Comparison of ENCODE assay signal across 28 mouse cellular contexts in the genomic region with DNA sequence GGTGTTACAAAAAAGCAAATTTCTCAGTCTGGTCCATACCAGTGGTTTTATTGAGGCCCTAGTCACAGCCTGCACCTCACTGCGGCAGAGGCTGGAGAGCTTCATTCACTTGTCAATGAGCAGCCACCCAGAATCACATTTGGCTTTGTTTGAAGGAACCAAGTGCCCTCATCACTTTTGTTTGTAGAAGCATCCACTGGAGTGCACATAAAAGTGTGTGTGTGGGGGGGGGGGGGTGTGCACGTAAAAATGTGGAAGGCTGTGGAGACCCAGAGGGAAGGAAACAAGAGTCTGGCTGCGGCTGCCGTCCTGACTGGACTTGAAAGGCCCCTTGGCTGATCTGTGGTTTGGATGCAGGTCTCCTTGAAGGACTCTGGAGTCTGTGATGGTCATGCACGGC.
DNase-seq lines count a peak whose midpoint lies in the region; ATAC-seq and TF ChIP-seq lines count a peak whose summit lies in the region.
"Had no signal": no experiment of that assay in that cellular context is flagged by ENCODE, and none has a peak within 500 bp of the region (broad histone marks: within the 10 kb centered on the region; RNA-seq: fewer than 3 reads in every experiment).

No protein-coding gene starts in this region.

- 0 out of 2 replicates have a peak, but pooled peaks have one; percentile 27 for ATAC-seq in midbrain, embryonic 11.5 days (ENCODE audit: low FRiP score)
- ATAC-seq in midbrain, embryonic 14.5 days (ENCODE audit: low FRiP score, low TSS enrichment) = no peak
- ATAC-seq in limb, embryonic 14.5 days (ENCODE audit: low FRiP score, low read depth) = peak; percentile 30; the same call in 1 of the 2 replicates
- ATAC-seq in neural tube, embryonic 14.5 days (ENCODE audit: low read depth) = 0 out of 2 replicates have a peak, but pooled peaks have one; percentile 21
- ATAC-seq: inflammation-experienced regulatory T-cells, adult 6 months had no signal

- intact Hi-C loops in heart, postnatal 25 days (cut with DNase I) = no loop called here

- WGBS in heart, embryonic 10.5 days = 61% methylated on average over 5 of the region's 5 CpGs
- WGBS in midbrain, embryonic 11.5 days = 38% methylated on average over 5 of the region's 5 CpGs
- 34% methylated on average over 5 of the region's 5 CpGs for WGBS in midbrain, embryonic 14.5 days
- 23% methylated on average over 5 of the region's 5 CpGs for WGBS in limb, embryonic 14.5 days
- WGBS in neural tube, embryonic 14.5 days = 14% methylated on average over 5 of the region's 5 CpGs

- no peaks in the 10 kb centered on the region; the same call in 1 of the 2 replicates for H3K27me3 ChIP-seq in heart, embryonic 10.5 days (ENCODE audit: insufficient read depth, poor library complexity, severe bottlenecking)
- H3K27me3 ChIP-seq in midbrain, embryonic 11.5 days (ENCODE audit: control insufficient read depth, insufficient read depth, low read length) = peaks cover 60% of the 10 kb centered on the region
- H3K27me3 ChIP-seq in midbrain, embryonic 14.5 days (ENCODE audit: control insufficient read depth, insufficient read depth, low read length) = peaks cover 51% of the 10 kb centered on the region
- no peaks in the 10 kb centered on the region for H3K27me3 ChIP-seq in limb, embryonic 14.5 days (ENCODE audit: control insufficient read depth, insufficient read depth, low read length)
- no peaks in the 10 kb centered on the region; the same call in 1 of the 2 replicates for H3K27me3 ChIP-seq in neural tube, embryonic 14.5 days (ENCODE audit: control insufficient read depth, insufficient read depth, low read length)
- H3K27me3 ChIP-seq: CH12.LX; heart, embryonic 15.5 days had no signal

- H3K4me1 ChIP-seq in heart, embryonic 10.5 days = no peaks in the 10 kb centered on the region
- H3K4me1 ChIP-seq in midbrain, embryonic 11.5 days (ENCODE audit: control insufficient read depth, insufficient read depth, low read length) = peaks cover 3% of the 10 kb centered on the region; the same call in 1 of the 2 replicates
- H3K4me1 ChIP-seq in midbrain, embryonic 14.5 days (ENCODE audit: control insufficient read depth, insufficient read depth, low read length) = 0 out of 2 replicates have a peak, but pooled peaks cover 5% of the 10 kb centered on the region
- H3K4me1 ChIP-seq in limb, embryonic 14.5 days (ENCODE audit: control insufficient read depth, insufficient read depth, low read length) = peaks cover 3% of the 10 kb centered on the region; the same call in 1 of the 2 replicates
- H3K4me1 ChIP-seq in neural tube, embryonic 14.5 days (ENCODE audit: control insufficient read depth, insufficient read depth, low read length) = no peaks in the 10 kb centered on the region
- H3K4me1 ChIP-seq: heart, embryonic 15.5 days had no signal

- H3K4me2 ChIP-seq in midbrain, embryonic 11.5 days = no peak overlapping the region
- no peak overlapping the region for H3K4me2 ChIP-seq in midbrain, embryonic 14.5 days (ENCODE audit: low read length)
- no peak overlapping the region for H3K4me2 ChIP-seq in limb, embryonic 14.5 days (replicated peaks; ENCODE audit: low read depth, low read length, severe bottlenecking)
- H3K4me2 ChIP-seq in neural tube, embryonic 14.5 days (ENCODE audit: low read depth, low read length) = no peak overlapping the region
- H3K4me2 ChIP-seq: heart, embryonic 15.5 days; liver, embryonic 11.5 days; lung, embryonic 14.5 days had no signal

- peak; percentile 59 for DNase-seq in heart, embryonic 10.5 days (ENCODE audit: low spot score)
- no peak for DNase-seq in heart, postnatal 25 days (ENCODE audit: low spot score)
- peak; percentile 88 for DNase-seq in midbrain, embryonic 11.5 days (ENCODE audit: low spot score, missing footprints)
- DNase-seq in midbrain, embryonic 14.5 days = no peak
- no peak for DNase-seq in limb, embryonic 14.5 days (ENCODE audit: low spot score)
- no peak for DNase-seq in ovary, postnatal 10 days (ENCODE audit: low spot score)
- DNase-seq: adrenal gland, adult 2 months; B cell, adult 2 months; cerebellum, adult 11-12 months; cerebellum, postnatal 14 days; embryo, embryonic 11 days; gastrocnemius, postnatal 25 days; heart, adult 2 months; heart, postnatal 4 days; kidney, adult 18-20 months; kidney, postnatal 4 days; layer of hippocampus, adult 9-11 months; lung, embryonic 14.5 days; right cerebral cortex, postnatal 25 days; spleen, adult 18-20 months had no signal

- H3K4me3 ChIP-seq in heart, embryonic 10.5 days = no peak overlapping the region
- no peak overlapping the region for H3K4me3 ChIP-seq in midbrain, embryonic 11.5 days (ENCODE audit: low read depth, low read length)
- no peak overlapping the region for H3K4me3 ChIP-seq in midbrain, embryonic 14.5 days (replicated peaks; ENCODE audit: low read depth, low read length)
- no peak overlapping the region for H3K4me3 ChIP-seq in limb, embryonic 14.5 days (replicated peaks; ENCODE audit: low read length)
- H3K4me3 ChIP-seq in neural tube, embryonic 14.5 days (ENCODE audit: low read depth, low read length) = no peak overlapping the region
- H3K4me3 ChIP-seq: heart, adult 2 months; heart, embryonic 15.5 days; left cerebral cortex, adult 2 months had no signal

- TF ChIP-seq POLR2A in limb, embryonic 14.5 days (IDR thresholded peaks at IDR 0.05; ENCODE audit: borderline replicate concordance, extremely low read depth, insufficient read depth, insufficient read length) = no peak

- no peaks in the 10 kb centered on the region for H3K36me3 ChIP-seq in heart, embryonic 10.5 days
- no peaks in the 10 kb centered on the region for H3K36me3 ChIP-seq in midbrain, embryonic 11.5 days (ENCODE audit: control insufficient read depth, insufficient read depth, low read length)
- H3K36me3 ChIP-seq in midbrain, embryonic 14.5 days (ENCODE audit: control insufficient read depth, insufficient read depth, low read length) = no peaks in the 10 kb centered on the region
- no peaks in the 10 kb centered on the region for H3K36me3 ChIP-seq in limb, embryonic 14.5 days (ENCODE audit: control insufficient read depth, insufficient read depth, low read length)
- no peaks in the 10 kb centered on the region for H3K36me3 ChIP-seq in neural tube, embryonic 14.5 days (ENCODE audit: control insufficient read depth, insufficient read depth, low read length)
- H3K36me3 ChIP-seq: G1E; heart, embryonic 15.5 days had no signal

- H3K9me3 ChIP-seq in heart, embryonic 10.5 days = no peaks in the 10 kb centered on the region
- H3K9me3 ChIP-seq in midbrain, embryonic 11.5 days (ENCODE audit: control insufficient read depth, low read length) = peaks cover 3% of the 10 kb centered on the region; the same call in 1 of the 2 replicates
- H3K9me3 ChIP-seq in midbrain, embryonic 14.5 days (ENCODE audit: control insufficient read depth, low read length) = no peaks in the 10 kb centered on the region
- no peaks in the 10 kb centered on the region for H3K9me3 ChIP-seq in limb, embryonic 14.5 days (ENCODE audit: control insufficient read depth, low read length)
- no peaks in the 10 kb centered on the region for H3K9me3 ChIP-seq in neural tube, embryonic 14.5 days (ENCODE audit: control insufficient read depth, low read length)
- H3K9me3 ChIP-seq: G1E; heart, embryonic 15.5 days had no signal

- no peak overlapping the region for H3K9ac ChIP-seq in midbrain, embryonic 11.5 days (ENCODE audit: low read length)
- no peak overlapping the region for H3K9ac ChIP-seq in midbrain, embryonic 14.5 days (replicated peaks; ENCODE audit: low read length)
- no peak overlapping the region for H3K9ac ChIP-seq in limb, embryonic 14.5 days (ENCODE audit: low read depth, low read length, severe bottlenecking)
- no peak overlapping the region for H3K9ac ChIP-seq in neural tube, embryonic 14.5 days (replicated peaks; ENCODE audit: low read depth, low read length)
- H3K9ac ChIP-seq: forebrain, postnatal 0 days; heart, embryonic 15.5 days; lung, embryonic 14.5 days had no signal

- no peak overlapping the region for H3K27ac ChIP-seq in heart, embryonic 10.5 days
- H3K27ac ChIP-seq in midbrain, embryonic 11.5 days (ENCODE audit: low read depth, low read length) = no peak overlapping the region
- H3K27ac ChIP-seq in midbrain, embryonic 14.5 days (replicated peaks; ENCODE audit: low read depth, low read length) = no peak overlapping the region
- no peak overlapping the region for H3K27ac ChIP-seq in limb, embryonic 14.5 days (replicated peaks; ENCODE audit: low read depth, low read length)
- no peak overlapping the region for H3K27ac ChIP-seq in neural tube, embryonic 14.5 days (ENCODE audit: low read depth, low read length)
- H3K27ac ChIP-seq: heart, adult 2 months; heart, embryonic 15.5 days; left cerebral cortex, adult 2 months had no signal

Comparison
In these comparisons a context has a peak if more than half of its experiments do, and no peak if none do; other contexts are left out.
1. DNase-seq: peak in heart, embryonic 10.5 days (single experiment) and midbrain, embryonic 11.5 days (single experiment); none in heart, postnatal 25 days (single experiment), midbrain, embryonic 14.5 days (single experiment), limb, embryonic 14.5 days (single experiment) and ovary, postnatal 10 days (single experiment).